Mouse (Mus musculus) limb, embryonic 11.5 days (tissue): ENCODE measurements around the gene Duox2. TPM values are rescaled to one million over a fixed set of nuclear protein-coding genes. Genes with fewer than 3 reads are reported as not detected.

Experiments used
- ATAC-seq: fragments of 200-750 bp; cut with Nextera tagmentation; 2 replicates; pipeline ENCODE4 v1.8.0; 2017; ENCODE audit warnings: low read depth; ENCODE audit not compliant: insufficient number of reproducible peaks, low FRiP score, low TSS enrichment
- DNase-seq: peaks from one replicate; pipeline ENCODE4 v3.0.0-alpha.2; 2015; ENCODE audit warnings: low spot score
- H3K27ac ChIP-seq: fragments of 300-500 bp; sonication (generic); replicated peaks from 2 replicates; pipeline ENCODE4 v1.5.1; 2014; ENCODE audit warnings: low read depth, mild to moderate bottlenecking, low read length
- H3K27me3 ChIP-seq: fragments of 300-500 bp; sonication (generic); 2 replicates; pipeline ENCODE4 v1.6.1; 2014; ENCODE audit warnings: mild to moderate bottlenecking, low read length, mixed read lengths; ENCODE audit not compliant: control insufficient read depth, insufficient read depth
- H3K36me3 ChIP-seq: fragments of 300-500 bp; sonication (generic); 2 replicates; pipeline ENCODE4 v1.6.1; 2014; ENCODE audit warnings: mild to moderate bottlenecking, low read length, moderate library complexity, mixed read lengths; ENCODE audit not compliant: control insufficient read depth, insufficient read depth
- H3K4me1 ChIP-seq: fragments of 300-500 bp; sonication (generic); 2 replicates; pipeline ENCODE4 v1.6.1; 2014; ENCODE audit warnings: low read length, mixed read lengths; ENCODE audit not compliant: control insufficient read depth, insufficient read depth
- H3K4me2 ChIP-seq: fragments of 300-500 bp; sonication (generic); 2 replicates; pipeline ENCODE4 v1.6.1; 2014; ENCODE audit warnings: low read depth, mild to moderate bottlenecking, moderate library complexity; ENCODE audit not compliant: severe bottlenecking
- H3K4me3 ChIP-seq: fragments of 300-500 bp; sonication (generic); 2 replicates; pipeline ENCODE4 v1.5.1; 2014; ENCODE audit warnings: low read depth, low read length
- H3K9ac ChIP-seq: fragments of 300-500 bp; sonication (generic); 2 replicates; pipeline ENCODE4 v1.6.1; 2014; ENCODE audit warnings: mild to moderate bottlenecking, low read length
- H3K9me3 ChIP-seq: fragments of 300-500 bp; sonication (generic); 2 replicates; pipeline ENCODE4 v1.6.1; 2016; ENCODE audit warnings: low read length; ENCODE audit not compliant: control insufficient read depth
- WGBS: fragments of 180-500 bp; shearing (Covaris S2); extraction: QIAGEN DNeasy Blood & Tissue Kit; methylation state at CpG from one replicate; pipeline ENCODE4 v1.1.7; 2014; 5-methylcytosine and 5-hydroxymethylcytosine counted together
- polyA plus RNA-seq: library from polyadenylated mRNA; unstranded; fragments of >200 nt; fragmentation: Nextera tagmentation; extraction: Ambion mirVana; gene quantifications from 2 replicates; pipeline ENCODE4 v1.2.1, GENCODE M21; 2014

Gene Duox2
- polyA plus RNA-seq, 1 experiment from 2014 or later: not detected

- H3K4me2 ChIP-seq: peak overlapping the region; percentile 61
- H3K27ac ChIP-seq: no peak overlapping the region
- ATAC-seq: peak; percentile 41; the same call in 1 of the 2 replicates
- peak overlapping the region; percentile 30 for H3K4me3 ChIP-seq
- H3K9me3 ChIP-seq: no peaks in the 10 kb centered on the region
- H3K4me1 ChIP-seq: peaks cover 8% of the 10 kb centered on the region; the same call in 1 of the 2 replicates
- DNase-seq: peak; percentile 56
- WGBS: 2% methylated on average over 48 of the region's 48 CpGs
- no peaks in the 10 kb centered on the region for H3K36me3 ChIP-seq
- H3K9ac ChIP-seq: no peak overlapping the region
- peaks cover 71% of the 10 kb centered on the region for H3K27me3 ChIP-seq
Measured at GRCm38 (mm10) chr2:122301081-122301920, 3.1 kb upstream of the Duox2 start.

- ATAC-seq: 0 out of 2 replicates have a peak, but pooled peaks have one; percentile 3
- no peak for DNase-seq
- Histone ChIP-seq H3K9me3 (no peaks in the 10 kb centered on the region), H3K9ac (no peak overlapping the region), H3K4me2 (no peak overlapping the region), H3K27ac (no peak overlapping the region), H3K36me3 (no peaks in the 10 kb centered on the region), H3K27me3 (peaks cover 75% of the 10 kb centered on the region), H3K4me1 (peaks cover 8% of the 10 kb centered on the region; the same call in 1 of the 2 replicates), H3K4me3 (no peak overlapping the region)
- WGBS: 5% methylated on average over 14 of the region's 14 CpGs
Measured at GRCm38 (mm10) chr2:122300656-122301020, 2.4 kb upstream of the Duox2 start.

GRCm38 (mm10) chr2:122299911-122300655, 1.8 kb upstream of the Duox2 start:
- no peak overlapping the region for H3K4me2 ChIP-seq
- no peaks in the 10 kb centered on the region for H3K36me3 ChIP-seq
- H3K27ac ChIP-seq: no peak overlapping the region
- H3K9me3 ChIP-seq: no peaks in the 10 kb centered on the region
- ATAC-seq: no peak
- peak; percentile 31 for DNase-seq
- 9% methylated on average over 14 of the region's 14 CpGs for WGBS
- H3K9ac ChIP-seq: no peak overlapping the region
- H3K4me1 ChIP-seq: peaks cover 8% of the 10 kb centered on the region; the same call in 1 of the 2 replicates
- no peak overlapping the region for H3K4me3 ChIP-seq
- H3K27me3 ChIP-seq: peaks cover 81% of the 10 kb centered on the region

GRCm38 (mm10) chr2:122298596-122299490, 594 bp upstream of the Duox2 start, which contains the start of gene Duoxa2:
TSS of gene Duoxa2 (plus strand) at chr2:122298900.
- Histone ChIP-seq H3K4me3 (peak within 1 kb of the TSS; percentile 15; the same call in 1 of the 2 replicates), H3K4me1 (peaks cover 8% of the 10 kb centered on the region; the same call in 1 of the 2 replicates), H3K27me3 (peaks cover 85% of the 10 kb centered on the region), H3K4me2 (peak within 1 kb of the TSS; percentile 31), H3K9ac (no peak within 1 kb of the TSS), H3K36me3 (no peaks in the 10 kb centered on the region), H3K27ac (no peak within 1 kb of the TSS), H3K9me3 (no peaks in the 10 kb centered on the region)
- ATAC-seq (no peak), DNase-seq (peak; percentile 65)
- WGBS: 2% methylated on average over 43 of the region's 43 CpGs

- Histone ChIP-seq H3K27ac (no peak overlapping the region), H3K36me3 (no peaks in the 10 kb centered on the region), H3K27me3 (peaks cover 80% of the 10 kb centered on the region), H3K9me3 (no peaks in the 10 kb centered on the region), H3K4me1 (peaks cover 8% of the 10 kb centered on the region; the same call in 1 of the 2 replicates), H3K4me2 (no peak overlapping the region), H3K9ac (no peak overlapping the region), H3K4me3 (peak overlapping the region; percentile 5; the same call in 1 of the 2 replicates)
- ATAC-seq (no peak), DNase-seq (peak; percentile 47)
- under 1% methylated on average over 35 of the region's 35 CpGs for WGBS
Measured at GRCm38 (mm10) chr2:122297271-122298095, 766 bp downstream of the Duox2 start.

- Histone ChIP-seq H3K36me3 (no peaks in the 10 kb centered on the region), H3K27me3 (peaks cover 54% of the 10 kb centered on the region), H3K4me1 (peaks cover 4% of the 10 kb centered on the region; the same call in 1 of the 2 replicates), H3K9me3 (no peaks in the 10 kb centered on the region), H3K4me2 (no peak overlapping the region), H3K27ac (no peak overlapping the region), H3K4me3 (no peak overlapping the region), H3K9ac (no peak overlapping the region)
- ATAC-seq (no peak), DNase-seq (no peak)
- WGBS: 2% methylated on average over 7 of the region's 7 CpGs
Measured at GRCm38 (mm10) chr2:122294916-122295315, 3.3 kb downstream of the Duox2 start.

- H3K9ac ChIP-seq: no peak overlapping the region
Measured at GRCm38 (mm10) chr2:122286137-122286536, 12.1 kb downstream of the Duox2 start.

More at GRCm38 (mm10) chr2:122286137-122286536, 12.1 kb downstream of the Duox2 start:
- DNase-seq (no peak), ATAC-seq (no peak)
- Histone ChIP-seq H3K27me3 (no peaks in the 10 kb centered on the region), H3K9me3 (no peaks in the 10 kb centered on the region), H3K36me3 (no peaks in the 10 kb centered on the region), H3K4me3 (no peak overlapping the region), H3K27ac (no peak overlapping the region), H3K4me2 (no peak overlapping the region), H3K4me1 (no peaks in the 10 kb centered on the region)
- 78% methylated on average over 7 of the region's 7 CpGs for WGBS
